26 mouse cellular contexts compared by ENCODE assay signal in the genomic region with DNA sequence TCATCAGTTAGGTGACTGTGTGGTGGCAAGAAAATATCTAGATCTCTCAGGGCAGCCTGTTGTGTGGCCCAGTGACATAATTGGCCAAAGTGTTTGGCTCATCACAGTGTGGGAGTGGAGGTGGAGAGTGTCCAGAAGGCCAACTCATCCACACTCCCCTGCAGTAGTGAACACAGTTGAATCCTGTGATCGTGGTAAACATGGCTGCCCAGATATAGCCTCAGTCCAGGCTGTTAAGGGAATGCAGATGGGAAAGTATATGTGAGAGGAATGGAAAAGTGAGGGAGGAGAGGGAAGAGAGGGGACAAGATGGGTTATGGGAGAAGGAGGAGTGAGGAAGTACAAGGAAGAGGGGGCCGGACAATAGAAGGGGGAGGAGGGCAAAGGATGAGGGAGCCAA. TPM values are rescaled to one million over a fixed set of nuclear protein-coding genes. Genes with fewer than 3 reads are reported as not detected.
A peak's percentile ranks its signal among the peaks of the same experiment; 100 is the strongest.
DNase-seq lines count a peak whose midpoint lies in the region; ATAC-seq lines count a peak whose summit lies in the region.
"Had no signal": no experiment of that assay in that cellular context is flagged by ENCODE, and none has a peak within 500 bp of the region (broad histone marks: within the 10 kb centered on the region; RNA-seq: fewer than 3 reads in every experiment).

No protein-coding gene starts in this region.

- H3K27ac ChIP-seq in heart, embryonic 12.5 days (ENCODE audit: poor library complexity, severe bottlenecking), result no peak overlapping the region
- 0 out of 2 replicates have a peak overlapping the region, but pooled peaks have one; percentile 37 for H3K27ac ChIP-seq in heart, embryonic 16.5 days (ENCODE audit: low read length)
- H3K27ac ChIP-seq: embryonic facial prominence, embryonic 15.5 days; hindbrain, embryonic 12.5 days had no signal

- H3K4me3 ChIP-seq in heart, embryonic 12.5 days, result no peak overlapping the region
- H3K4me3 ChIP-seq in heart, embryonic 16.5 days (ENCODE audit: low read length), result no peak overlapping the region
- H3K4me3 ChIP-seq: embryonic facial prominence, embryonic 15.5 days; erythroblast, embryonic 14.5 days; hindbrain, embryonic 12.5 days had no signal

- peak; percentile 33; the same call in 1 of the 2 replicates for ATAC-seq in heart, embryonic 12.5 days (ENCODE audit: insufficient number of reproducible peaks, low FRiP score)
- ATAC-seq in heart, embryonic 16.5 days (replicated peaks; ENCODE audit: extremely low read depth, insufficient read depth, low FRiP score), result peak; percentile 25; the same call in 1 of the 2 replicates
- ATAC-seq: CD4-positive, CD25-positive, alpha-beta regulatory T cell, adult 4 months; forebrain, embryonic 16.5 days; hindbrain, embryonic 16.5 days; inflammation-experienced regulatory T-cells, adult 6 months; intestine, postnatal 0 days had no signal

- no peak overlapping the region for H3K4me2 ChIP-seq in heart, embryonic 12.5 days
- no peak overlapping the region for H3K4me2 ChIP-seq in heart, embryonic 16.5 days (ENCODE audit: low read depth, low read length)
- H3K4me2 ChIP-seq: embryonic facial prominence, embryonic 15.5 days; hindbrain, embryonic 12.5 days had no signal

- DNase-seq in heart, adult 9 months (ENCODE audit: low spot score in 2 of 2), result no peak
- no peak for DNase-seq in heart, adult 8-10 months (ENCODE audit: low spot score)
- peak; percentile 22 for DNase-seq in testis, postnatal 14 days (ENCODE audit: low spot score)
- no peak for DNase-seq in testis, postnatal 10 days (ENCODE audit: low spot score)
- DNase-seq in urinary bladder, postnatal 25 days (ENCODE audit: low spot score), result no peak
- DNase-seq: adrenal gland, adult 8-10 months; B cell, adult 2 months; cerebellum, adult 2 months; gastrocnemius, postnatal 10 days; heart, postnatal 36 days; kidney, adult 8-10 months had no signal

- 69% methylated on average over 2 of the region's 2 CpGs for WGBS in heart, embryonic 12.5 days
- WGBS in heart, embryonic 16.5 days, result 64% methylated on average over 2 of the region's 2 CpGs

- no peak overlapping the region for H3K9ac ChIP-seq in heart, embryonic 12.5 days
- no peak overlapping the region for H3K9ac ChIP-seq in heart, embryonic 16.5 days (ENCODE audit: low read length)
- H3K9ac ChIP-seq: embryonic facial prominence, embryonic 15.5 days; hindbrain, embryonic 12.5 days had no signal

- peaks cover 31% of the 10 kb centered on the region for H3K27me3 ChIP-seq in heart, embryonic 12.5 days (replicated peaks)
- H3K27me3 ChIP-seq in heart, embryonic 16.5 days (ENCODE audit: control insufficient read depth, insufficient read depth, low read length), result no peaks in the 10 kb centered on the region
- H3K27me3 ChIP-seq: embryonic facial prominence, embryonic 15.5 days; hindbrain, embryonic 12.5 days had no signal

- 0 out of 2 replicates have a peak, but pooled peaks cover 3% of the 10 kb centered on the region for H3K9me3 ChIP-seq in heart, embryonic 12.5 days (replicated peaks)
- no peaks in the 10 kb centered on the region for H3K9me3 ChIP-seq in heart, embryonic 16.5 days (replicated peaks; ENCODE audit: control insufficient read depth, low read length)
- H3K9me3 ChIP-seq: embryonic facial prominence, embryonic 15.5 days; hindbrain, embryonic 12.5 days had no signal

- H3K4me1 ChIP-seq in heart, embryonic 12.5 days (replicated peaks), result peaks cover 13% of the 10 kb centered on the region
- H3K4me1 ChIP-seq in heart, embryonic 16.5 days (ENCODE audit: control insufficient read depth, insufficient read depth, low read length), result peaks cover 15% of the 10 kb centered on the region
- H3K4me1 ChIP-seq: embryonic facial prominence, embryonic 15.5 days; hindbrain, embryonic 12.5 days had no signal

- no peaks in the 10 kb centered on the region for H3K36me3 ChIP-seq in heart, embryonic 12.5 days
- H3K36me3 ChIP-seq in heart, embryonic 16.5 days (ENCODE audit: control insufficient read depth, insufficient read depth), result no peaks in the 10 kb centered on the region
- H3K36me3 ChIP-seq: embryonic facial prominence, embryonic 15.5 days; G1E; hindbrain, embryonic 12.5 days had no signal

RNA-seq across cellular contexts. Expression of gene Serpina3c, which starts 25.3 kb away (rescaled TPM):
- polyA plus RNA-seq in heart, embryonic 12.5 days (2016; fragmentation: Nextera tagmentation; extraction: Ambion mirVana), result 0.13 TPM in 1 of 2 replicates, not detected in the other
- 0.11 TPM in 1 of 2 replicates, not detected in the other for polyA plus RNA-seq in heart, embryonic 16.5 days (2015; fragmentation: Nextera tagmentation; extraction: Ambion mirVana)
- under 1 TPM; 0.41 to 0.63 (median 0.58) TPM for total RNA-seq in heart, adult 8-10 months (2022)
- polyA plus RNA-seq: CD4-positive, CD25-positive, alpha-beta regulatory T cell, adult 4 months; embryonic facial prominence, embryonic 11.5 days; erythroblast, embryonic 14.5 days; forebrain, embryonic 11.5 days; forebrain, embryonic 16.5 days; G1E; hindbrain, embryonic 12.5 days; hindbrain, embryonic 16.5 days; inflammation-experienced regulatory T-cells, adult 6 months; intestine, postnatal 0 days had no signal

RNA-seq across cellular contexts. Expression of gene Serpina3f, which starts 35.4 kb away (rescaled TPM):
- polyA plus RNA-seq in heart, embryonic 12.5 days (2016; fragmentation: Nextera tagmentation; extraction: Ambion mirVana), result 0.09 TPM in 1 of 2 replicates, not detected in the other
- 0.16 and 0.51 TPM in 2 replicates for polyA plus RNA-seq in heart, embryonic 16.5 days (2015; fragmentation: Nextera tagmentation; extraction: Ambion mirVana)
- total RNA-seq in heart, adult 8-10 months (2022), result not detected
- total RNA-seq: gastrocnemius, postnatal 4 days; heart, postnatal 36 days had no signal
- polyA plus RNA-seq: cerebellum, adult 2 months; embryonic facial prominence, embryonic 15.5 days; erythroblast, embryonic 14.5 days; forebrain, embryonic 16.5 days; frontal cortex, adult 2 months; G1E had no signal

RNA-seq across cellular contexts. Expression of gene Serpina3b, which starts 51.2 kb away (rescaled TPM):
- 0.09 and 0.10 TPM in 2 replicates for polyA plus RNA-seq in heart, embryonic 12.5 days (2016; fragmentation: Nextera tagmentation; extraction: Ambion mirVana)
- polyA plus RNA-seq in heart, embryonic 16.5 days (2015; fragmentation: Nextera tagmentation; extraction: Ambion mirVana), result not detected in 2 replicates
- not detected for total RNA-seq in heart, adult 8-10 months (2022)
- total RNA-seq: gastrocnemius, postnatal 10 days; gastrocnemius, postnatal 4 days; heart, postnatal 36 days had no signal
- polyA plus RNA-seq: CD4-positive, CD25-positive, alpha-beta regulatory T cell, adult 4 months; cerebellum, adult 2 months; embryonic facial prominence, embryonic 11.5 days; embryonic facial prominence, embryonic 15.5 days; erythroblast, embryonic 14.5 days; forebrain, embryonic 11.5 days; frontal cortex, adult 2 months; G1E; hindbrain, embryonic 12.5 days; hindbrain, embryonic 16.5 days; inflammation-experienced regulatory T-cells, adult 6 months; intestine, postnatal 0 days had no signal

RNA-seq across cellular contexts. Expression of gene Serpina3g, which starts 57.1 kb away (rescaled TPM):
- polyA plus RNA-seq in heart, embryonic 12.5 days (2016; fragmentation: Nextera tagmentation; extraction: Ambion mirVana), result 1.3 and 1.4 TPM in 2 replicates
- polyA plus RNA-seq in heart, embryonic 16.5 days (2015; fragmentation: Nextera tagmentation; extraction: Ambion mirVana), result 7.1 and 15.4 TPM in 2 replicates
- 1 to 10 TPM in 3 of 4 experiments, under 1 TPM in 1; 0.84 to 2.1 (median 1.8) TPM for total RNA-seq in heart, adult 8-10 months (2022)
- polyA plus RNA-seq: forebrain, embryonic 11.5 days; forebrain, embryonic 16.5 days; G1E had no signal
